Mouse (Mus musculus) yolk sac, embryonic 10.5 days (tissue): ENCODE measurements around the gene Ppil4.

Experiments
- DNase-seq: peaks from one replicate; pipeline ENCODE4 v3.0.0-alpha.2; 2017; ENCODE audit warnings: low spot score

The Ppil4 gene

GRCm38 (mm10) chr10:7861259-7861936 is 68.7 kb downstream of the Ppil4 start:
- DNase-seq, result no peak

DNA sequence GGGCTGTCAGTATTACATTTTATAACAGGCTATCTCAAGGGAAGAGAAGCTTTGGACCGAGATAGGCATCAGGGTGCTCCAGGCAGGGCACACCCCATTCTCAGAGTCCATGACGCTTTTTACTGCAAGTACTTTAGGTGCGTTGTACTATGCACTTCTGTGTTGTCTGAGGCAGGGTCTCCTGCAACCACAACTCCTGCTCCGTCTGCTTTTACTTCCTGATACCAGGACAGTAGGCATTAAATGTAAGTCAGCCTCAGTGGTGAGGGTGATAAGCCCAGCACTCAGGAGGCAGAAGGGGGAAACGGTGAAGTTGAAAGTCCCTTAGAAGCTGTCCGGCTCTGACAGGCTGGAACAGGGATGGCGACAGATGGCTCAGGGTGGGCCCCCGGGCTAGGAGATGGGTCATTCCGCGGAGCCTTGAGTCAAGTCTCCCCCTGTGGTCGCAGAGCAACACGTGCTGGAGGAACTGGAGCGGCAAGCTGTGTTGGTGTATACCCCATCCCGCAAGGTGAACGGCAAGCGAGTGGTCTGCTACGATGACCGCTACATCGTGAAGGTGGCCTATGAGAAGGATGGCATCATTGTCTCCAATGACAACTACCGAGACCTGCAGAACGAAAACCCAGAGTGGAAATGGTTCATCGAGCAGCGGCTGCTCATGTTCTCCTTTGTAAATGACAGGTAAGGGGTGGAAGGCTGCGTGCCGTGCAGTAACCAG is 69.4 kb downstream of the Ppil4 start:
- no peak for DNase-seq

DNA sequence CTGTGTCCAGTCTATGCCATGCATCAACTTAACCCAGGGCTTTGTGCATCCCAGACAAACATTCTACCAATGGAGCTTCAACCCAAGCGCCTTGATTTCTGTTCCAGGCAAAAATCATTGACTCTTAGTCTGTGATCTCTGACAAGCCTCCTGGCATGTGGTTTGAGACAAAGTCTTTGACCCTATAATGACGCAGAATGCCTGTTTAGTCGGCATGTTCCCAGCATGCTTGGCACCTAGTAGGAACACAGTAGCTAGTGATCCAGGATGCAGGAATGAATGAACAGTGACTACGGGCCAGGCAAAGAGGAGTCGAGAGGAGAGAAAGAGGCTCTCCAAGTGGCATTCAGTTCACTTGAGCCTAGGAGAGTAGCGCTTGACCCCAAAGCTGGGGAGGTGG is 70.7 kb downstream of the Ppil4 start:
- no peak for DNase-seq

DNA sequence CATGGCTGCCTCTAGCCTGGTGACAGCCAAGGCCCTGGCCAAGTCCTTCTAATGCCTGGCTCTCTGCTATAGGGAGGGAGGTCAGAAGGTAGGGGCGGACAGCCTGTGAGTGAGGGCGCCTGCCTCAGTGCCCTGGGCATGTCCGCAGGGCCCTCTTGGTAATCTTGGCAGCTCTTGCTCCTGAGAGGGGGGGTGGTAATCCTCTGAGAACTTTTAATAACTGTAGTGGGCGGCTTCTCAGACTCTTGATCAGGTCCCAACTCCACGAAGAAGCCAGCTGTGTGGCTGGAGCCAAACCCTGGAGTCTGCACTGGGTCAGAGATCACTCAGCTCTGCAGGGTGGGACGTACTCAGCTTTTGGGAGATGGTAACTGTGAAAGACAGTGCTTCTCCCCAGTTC is 71.5 kb downstream of the Ppil4 start:
- DNase-seq, result no peak

GRCm38 (mm10) chr10:7864806-7865205 is 72.1 kb downstream of the Ppil4 start:
- DNase-seq, result no peak

- DNase-seq, result no peak
Observed at GRCm38 (mm10) chr10:7866762-7867665, 74.3 kb downstream of the Ppil4 start.

- no peak for DNase-seq
Observed at GRCm38 (mm10) chr10:7867666-7868030, 75.0 kb downstream of the Ppil4 start.

DNA sequence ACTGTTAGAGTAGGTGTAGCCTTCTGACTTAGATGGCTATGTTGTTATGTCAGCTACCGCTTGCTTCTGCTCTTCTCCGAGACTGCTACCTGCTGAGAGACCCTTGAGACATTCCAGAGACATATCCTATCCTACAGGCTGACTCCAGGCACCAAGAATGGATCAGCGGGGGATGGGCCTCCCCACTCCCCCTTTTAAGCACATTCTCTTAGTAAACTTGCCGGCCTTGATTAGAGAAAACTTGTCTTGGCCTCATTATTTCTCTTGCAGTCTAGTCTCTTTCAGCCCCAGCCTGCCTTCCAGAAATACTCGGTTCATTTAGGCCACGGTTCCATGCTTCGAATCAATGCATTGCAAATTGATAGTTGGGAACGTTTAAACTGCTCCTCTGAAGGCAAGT is 77.1 kb downstream of the Ppil4 start:
- no peak for DNase-seq

GRCm38 (mm10) chr10:7870571-7871315 is 78.1 kb downstream of the Ppil4 start:
- no peak for DNase-seq

DNA sequence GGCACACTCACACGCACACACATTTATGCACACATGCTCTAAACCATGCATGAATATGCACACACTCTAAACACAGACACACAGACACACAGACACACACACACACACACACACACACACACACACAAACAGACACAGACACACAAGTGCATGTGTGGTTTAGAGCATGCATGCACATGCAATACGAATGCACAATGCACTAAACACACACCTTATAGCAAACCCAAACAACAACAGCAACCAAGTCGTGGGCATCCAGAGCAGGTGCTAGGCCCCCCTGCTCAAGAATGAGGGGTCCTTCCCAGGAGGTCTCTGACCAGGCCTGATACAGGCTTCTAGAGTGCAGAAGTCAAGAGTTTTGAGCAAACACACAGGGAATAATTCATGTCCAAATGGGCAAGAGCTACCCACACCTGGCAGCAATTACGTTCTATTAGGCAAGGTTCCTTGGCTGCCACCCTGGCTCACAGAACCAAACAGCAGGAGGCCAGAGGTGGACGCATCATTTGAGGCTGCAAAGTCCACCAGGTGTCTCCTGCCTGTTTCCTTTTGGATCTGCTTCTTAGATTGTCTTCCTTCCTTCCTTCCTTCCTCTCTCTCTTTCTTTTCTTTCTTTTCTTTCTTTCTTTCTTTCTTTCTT is 78.8 kb downstream of the Ppil4 start:
- DNase-seq, result no peak
